7 mouse cellular contexts compared by ENCODE assay signal in genomic region chrX:162267679-162268078, GRCm38 (mm10).
DNase-seq lines count a peak whose midpoint lies in the region; ATAC-seq and TF ChIP-seq lines count a peak whose summit lies in the region.

No protein-coding gene starts in this region.

- DNase-seq in neural tube, embryonic 10.5 days (ENCODE audit: extremely low spot score, low spot score) = peak; percentile 13
- peak; percentile 30 for DNase-seq in embryonic facial prominence, embryonic 11.5 days (ENCODE audit: low spot score)
- DNase-seq in kidney, postnatal 0 days (ENCODE audit: low spot score) = peak; percentile 42
- no peak for DNase-seq in stomach, postnatal 0 days (ENCODE audit: low spot score)
- DNase-seq in thymus, postnatal 4 days = no peak

- TF ChIP-seq EP300 in stomach, postnatal 0 days (optimal IDR thresholded peaks at IDR 0.05) = no peak

- H3K4me1 ChIP-seq in neural tube, embryonic 15.5 days = no peaks in the 10 kb centered on the region
- no peaks in the 10 kb centered on the region for H3K4me1 ChIP-seq in embryonic facial prominence, embryonic 11.5 days (ENCODE audit: control insufficient read depth, insufficient read depth, low read length)
- no peaks in the 10 kb centered on the region for H3K4me1 ChIP-seq in kidney, postnatal 0 days (replicated peaks; ENCODE audit: insufficient read depth, low read length)
- H3K4me1 ChIP-seq in stomach, postnatal 0 days (replicated peaks; ENCODE audit: control insufficient read depth, insufficient read depth) = no peaks in the 10 kb centered on the region

- H3K4me2 ChIP-seq in neural tube, embryonic 15.5 days = no peak overlapping the region
- H3K4me2 ChIP-seq in embryonic facial prominence, embryonic 11.5 days (ENCODE audit: low read depth, low read length) = no peak overlapping the region
- H3K4me2 ChIP-seq in kidney, postnatal 0 days (ENCODE audit: low read length) = no peak overlapping the region
- peak overlapping the region; percentile 21 for H3K4me2 ChIP-seq in myocyte (ENCODE audit: low read depth)
- H3K4me2 ChIP-seq in stomach, postnatal 0 days (replicated peaks; ENCODE audit: low read depth) = no peak overlapping the region

- H3K79me2 ChIP-seq in myocyte (ENCODE audit: control insufficient read depth, insufficient read depth) = no peaks in the 10 kb centered on the region

- ATAC-seq in neural tube, embryonic 15.5 days (ENCODE audit: low FRiP score) = no peak
- ATAC-seq in embryonic facial prominence, embryonic 11.5 days (replicated peaks; ENCODE audit: insufficient number of reproducible peaks, low FRiP score, low TSS enrichment, low read depth) = no peak
- ATAC-seq in kidney, postnatal 0 days (replicated peaks; ENCODE audit: low FRiP score, low read depth) = no peak
- ATAC-seq in stomach, postnatal 0 days (ENCODE audit: low FRiP score, low TSS enrichment) = no peak

- no peak for TF ChIP-seq POLR2A in myocyte (IDR thresholded peaks at IDR 0.05; ENCODE audit: insufficient read length, low read depth)

- H3K27ac ChIP-seq in neural tube, embryonic 15.5 days (replicated peaks) = no peak overlapping the region
- H3K27ac ChIP-seq in embryonic facial prominence, embryonic 11.5 days (replicated peaks; ENCODE audit: low read depth, low read length) = no peak overlapping the region
- no peak overlapping the region for H3K27ac ChIP-seq in kidney, postnatal 0 days
- H3K27ac ChIP-seq in stomach, postnatal 0 days (replicated peaks) = no peak overlapping the region

- WGBS in neural tube, embryonic 15.5 days = 52% methylated on average over 1 of the region's 1 CpGs
- WGBS in embryonic facial prominence, embryonic 11.5 days = 38% methylated on average over 1 of the region's 1 CpGs
- 42% methylated on average over 1 of the region's 1 CpGs for WGBS in kidney, postnatal 0 days
- WGBS in stomach, postnatal 0 days = 11% methylated on average over 1 of the region's 1 CpGs

- no peak for TF ChIP-seq CTCF in kidney, postnatal 0 days (IDR thresholded peaks at IDR 0.05; ENCODE audit: low read depth)
- TF ChIP-seq CTCF in stomach, postnatal 0 days (IDR thresholded peaks at IDR 0.05; ENCODE audit: low read depth) = no peak

- no peak overlapping the region for H3K4me3 ChIP-seq in neural tube, embryonic 15.5 days (replicated peaks)
- no peak overlapping the region for H3K4me3 ChIP-seq in embryonic facial prominence, embryonic 11.5 days (ENCODE audit: low read depth, low read length)
- no peak overlapping the region for H3K4me3 ChIP-seq in kidney, postnatal 0 days (replicated peaks; ENCODE audit: low read depth, low read length)
- no peak overlapping the region for H3K4me3 ChIP-seq in myocyte
- H3K4me3 ChIP-seq in stomach, postnatal 0 days (ENCODE audit: low read depth, low read length) = no peak overlapping the region

- no peaks in the 10 kb centered on the region for H3K9me3 ChIP-seq in neural tube, embryonic 15.5 days (replicated peaks)
- no peaks in the 10 kb centered on the region for H3K9me3 ChIP-seq in embryonic facial prominence, embryonic 11.5 days (replicated peaks; ENCODE audit: control insufficient read depth, low read length)
- H3K9me3 ChIP-seq in kidney, postnatal 0 days (replicated peaks; ENCODE audit: low read length) = no peaks in the 10 kb centered on the region
- H3K9me3 ChIP-seq in stomach, postnatal 0 days (ENCODE audit: control insufficient read depth, low read length) = no peaks in the 10 kb centered on the region

- H3K27me3 ChIP-seq in neural tube, embryonic 15.5 days (replicated peaks) = no peaks in the 10 kb centered on the region
- H3K27me3 ChIP-seq in embryonic facial prominence, embryonic 11.5 days (ENCODE audit: control insufficient read depth, insufficient read depth, low read length) = no peaks in the 10 kb centered on the region
- H3K27me3 ChIP-seq in kidney, postnatal 0 days (ENCODE audit: insufficient read depth, low read length) = no peaks in the 10 kb centered on the region
- no peaks in the 10 kb centered on the region for H3K27me3 ChIP-seq in myocyte (ENCODE audit: control insufficient read depth, insufficient read depth, insufficient read length)
- no peaks in the 10 kb centered on the region for H3K27me3 ChIP-seq in stomach, postnatal 0 days (ENCODE audit: control insufficient read depth, insufficient read depth, low read length)

- H3K9ac ChIP-seq in neural tube, embryonic 15.5 days (replicated peaks) = no peak overlapping the region
- H3K9ac ChIP-seq in embryonic facial prominence, embryonic 11.5 days (replicated peaks; ENCODE audit: low read length) = no peak overlapping the region
- H3K9ac ChIP-seq in kidney, postnatal 0 days (ENCODE audit: low read depth, low read length) = no peak overlapping the region
- no peak overlapping the region for H3K9ac ChIP-seq in stomach, postnatal 0 days (ENCODE audit: low read length)

- no peak overlapping the region for H3ac ChIP-seq in myocyte (ENCODE audit: control insufficient read depth, insufficient read length)

- H3K36me3 ChIP-seq in neural tube, embryonic 15.5 days = no peaks in the 10 kb centered on the region
- no peaks in the 10 kb centered on the region for H3K36me3 ChIP-seq in embryonic facial prominence, embryonic 11.5 days (replicated peaks; ENCODE audit: control insufficient read depth, insufficient read depth, low read depth, low read length)
- no peaks in the 10 kb centered on the region for H3K36me3 ChIP-seq in kidney, postnatal 0 days (ENCODE audit: insufficient read depth, low read length)
- no peaks in the 10 kb centered on the region for H3K36me3 ChIP-seq in myocyte (ENCODE audit: control insufficient read depth, insufficient read depth)
- no peaks in the 10 kb centered on the region for H3K36me3 ChIP-seq in stomach, postnatal 0 days (ENCODE audit: control insufficient read depth, insufficient read depth, low read length)

TF ChIP-seq in myocyte, 11 proteins besides CTCF, POLR2A, EP300 and RAD21:
- TF ChIP-seq MYOD1 (IDR thresholded peaks at IDR 0.05; ENCODE audit: control insufficient read depth in 1 of 3, insufficient read length in 2 of 3, low read depth in 2 of 3) (no peak), TCF12 (IDR thresholded peaks at IDR 0.05; ENCODE audit: insufficient read depth, poor library complexity, severe bottlenecking) (no peak), MYOG (IDR thresholded peaks at IDR 0.05; ENCODE audit: control insufficient read depth in 1 of 3, insufficient read depth in 1 of 3, insufficient read length in 2 of 3, low read depth in 2 of 3) (no peak), USF1 (IDR thresholded peaks at IDR 0.05; ENCODE audit: low read depth) (no peak), E2F4 (IDR thresholded peaks at IDR 0.05; ENCODE audit: insufficient read depth) (no peak), REST (IDR thresholded peaks at IDR 0.05; ENCODE audit: insufficient read depth, insufficient read length) (no peak), TCF3 (IDR thresholded peaks at IDR 0.05; ENCODE audit: insufficient read length, low read depth) (no peak), CEBPB (IDR thresholded peaks at IDR 0.05; ENCODE audit: insufficient read depth, poor library complexity, severe bottlenecking) (no peak), POLR2AphosphoS2 (IDR thresholded peaks at IDR 0.05; ENCODE audit: insufficient read length, low read depth) (no peak), SRF (IDR thresholded peaks at IDR 0.05; ENCODE audit: control insufficient read depth, insufficient read length, low read depth) (no peak), MAX (IDR thresholded peaks at IDR 0.05; ENCODE audit: low read depth) (no peak)

Comparison
In these comparisons a context has a peak if more than half of its experiments do, and no peak if none do; other contexts are left out.
1. DNase-seq: peak in neural tube, embryonic 10.5 days (single experiment), embryonic facial prominence, embryonic 11.5 days (single experiment) and kidney, postnatal 0 days (single experiment); none in stomach, postnatal 0 days (single experiment) and thymus, postnatal 4 days (single experiment).